In the genomic region with DNA sequence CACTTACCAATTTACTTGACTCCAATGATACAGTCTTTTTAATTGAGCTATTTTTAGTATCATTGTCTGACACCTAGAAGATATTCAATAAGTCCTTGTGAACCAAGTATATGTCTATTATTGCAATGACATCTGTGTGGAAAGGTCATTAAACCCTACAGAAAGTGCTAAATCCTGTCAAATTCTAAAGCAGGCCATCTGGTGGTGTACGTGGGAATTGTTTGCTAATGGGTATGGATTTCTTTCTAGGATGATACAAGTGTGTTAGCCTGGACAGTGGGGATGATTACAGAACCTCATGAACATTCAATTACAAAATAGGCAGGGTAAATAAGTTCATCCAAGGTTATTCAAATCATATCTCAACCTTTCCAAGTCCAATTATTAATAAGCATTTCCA, we compare ENCODE assay signal across 15 mouse cellular contexts.
DNase-seq lines count a peak whose midpoint lies in the region; ATAC-seq and TF ChIP-seq lines count a peak whose summit lies in the region.
"Had no signal": no experiment of that assay in that cellular context is flagged by ENCODE, and none has a peak within 500 bp of the region (broad histone marks: within the 10 kb centered on the region; RNA-seq: fewer than 3 reads in every experiment).

No protein-coding gene starts in this region.

- no peak overlapping the region for H3K27ac ChIP-seq in heart, postnatal 0 days (ENCODE audit: low read depth)
- H3K27ac ChIP-seq in lung, embryonic 14.5 days (ENCODE audit: low read depth): no peak overlapping the region

- no peak for DNase-seq in heart, postnatal 0 days (ENCODE audit: low spot score)
- DNase-seq in heart, adult 9 months (ENCODE audit: low spot score in 2 of 2): no peak
- peak; percentile 26 for DNase-seq in lung, embryonic 14.5 days
- no peak for DNase-seq in lung, adult 2 months
- peak; percentile 6 for DNase-seq in ZHBTc4 (ENCODE audit: low read depth, low spot score)
- DNase-seq in thymus, adult 18-20 months: no peak
- DNase-seq in spleen, postnatal 10 days (ENCODE audit: low spot score in 2 of 2): no peak
- DNase-seq: adrenal gland, postnatal 10 days; cerebellum, adult 9-11 months; gastrocnemius, postnatal 10 days; heart, postnatal 4 days; kidney, adult 2 months had no signal

- no peak for ATAC-seq in heart, postnatal 0 days (ENCODE audit: insufficient read depth, low read depth)
- ATAC-seq in lung, embryonic 14.5 days (ENCODE audit: insufficient read depth): no peak
- ATAC-seq: CD4-positive, CD25-positive, alpha-beta regulatory T cell, adult 4 months had no signal

- H3K4me3 ChIP-seq in heart, postnatal 0 days (ENCODE audit: low read depth, low read length): no peak overlapping the region
- no peak overlapping the region for H3K4me3 ChIP-seq in lung, embryonic 14.5 days (ENCODE audit: low read depth, low read length)
- no peak overlapping the region for H3K4me3 ChIP-seq in lung, adult 2 months (replicated peaks; ENCODE audit: extremely low read depth, low read depth, low read length)
- H3K4me3 ChIP-seq in E14TG2a.4 (replicated peaks; ENCODE audit: low read length): no peak overlapping the region

- no peaks in the 10 kb centered on the region for H3K9me3 ChIP-seq in heart, postnatal 0 days (replicated peaks; ENCODE audit: control insufficient read depth, low read length)
- H3K9me3 ChIP-seq in lung, embryonic 14.5 days (ENCODE audit: low read depth, low read length): no peaks in the 10 kb centered on the region
- no peaks in the 10 kb centered on the region for H3K9me3 ChIP-seq in E14TG2a.4 (ENCODE audit: low read length)

- H3K9ac ChIP-seq in heart, postnatal 0 days (replicated peaks; ENCODE audit: low read depth, low read length): no peak overlapping the region
- no peak overlapping the region for H3K9ac ChIP-seq in lung, embryonic 14.5 days

- no peak for TF ChIP-seq EP300 in heart, postnatal 0 days (IDR thresholded peaks at IDR 0.05; ENCODE audit: low read depth)

- H3K36me3 ChIP-seq in heart, postnatal 0 days (replicated peaks; ENCODE audit: control insufficient read depth, insufficient read depth, low read length): no peaks in the 10 kb centered on the region
- no peaks in the 10 kb centered on the region for H3K36me3 ChIP-seq in lung, embryonic 14.5 days (ENCODE audit: insufficient read depth)
- no peaks in the 10 kb centered on the region for H3K36me3 ChIP-seq in E14TG2a.4 (ENCODE audit: insufficient read depth, low read length)

- H3K4me2 ChIP-seq in heart, postnatal 0 days (ENCODE audit: low read depth, low read length): no peak overlapping the region
- no peak overlapping the region for H3K4me2 ChIP-seq in lung, embryonic 14.5 days
- H3K4me2 ChIP-seq: heart, embryonic 11.5 days had no signal

- no peak for TF ChIP-seq POLR2A in lung, adult 2 months (IDR thresholded peaks at IDR 0.05; ENCODE audit: borderline replicate concordance, extremely low read depth, low read depth, low read length)

- no peaks in the 10 kb centered on the region for H3K4me1 ChIP-seq in heart, postnatal 0 days (ENCODE audit: control insufficient read depth, insufficient read depth)
- no peaks in the 10 kb centered on the region for H3K4me1 ChIP-seq in lung, embryonic 14.5 days (ENCODE audit: insufficient read depth)
- H3K4me1 ChIP-seq in lung, adult 2 months (ENCODE audit: control insufficient read depth, insufficient read depth, low read length): no peaks in the 10 kb centered on the region
- no peaks in the 10 kb centered on the region for H3K4me1 ChIP-seq in E14TG2a.4 (replicated peaks; ENCODE audit: low read depth, low read length)

- WGBS in heart, postnatal 0 days: 53% methylated on average over 1 of the region's 1 CpGs
- WGBS in lung, embryonic 14.5 days: 33% methylated on average over 1 of the region's 1 CpGs
- WGBS in lung, adult 2 months: 53% methylated on average over 1 of the region's 1 CpGs

- 0 out of 2 replicates have a peak, but pooled peaks have one; percentile 22 for TF ChIP-seq CTCF in heart, postnatal 0 days (IDR thresholded peaks at IDR 0.05; ENCODE audit: low read depth)
- peak; percentile 30 for TF ChIP-seq CTCF in lung, embryonic 14.5 days (IDR thresholded peaks at IDR 0.05; ENCODE audit: low read depth)
- no peak for TF ChIP-seq CTCF in lung, adult 2 months (IDR thresholded peaks at IDR 0.05; ENCODE audit: insufficient read depth, low read length)
- peak; percentile 74 for TF ChIP-seq CTCF in E14TG2a.4 (conservative IDR thresholded peaks at IDR 0.05; ENCODE audit: low read length)

- H3K27me3 ChIP-seq in heart, postnatal 0 days (ENCODE audit: control insufficient read depth, insufficient read depth, low read length): no peaks in the 10 kb centered on the region
- no peaks in the 10 kb centered on the region for H3K27me3 ChIP-seq in lung, embryonic 14.5 days (ENCODE audit: insufficient read depth, low read length)
- H3K27me3 ChIP-seq in E14TG2a.4 (ENCODE audit: insufficient read depth, low read length): no peaks in the 10 kb centered on the region

Comparison
In these comparisons a context has a peak if more than half of its experiments do, and no peak if none do; other contexts are left out.
1. DNase-seq: peak in lung, embryonic 14.5 days (single experiment) and ZHBTc4 (single experiment); none in heart, postnatal 0 days (single experiment), heart, adult 9 months (0 of 2), lung, adult 2 months (single experiment), thymus, adult 18-20 months (0 of 2) and spleen, postnatal 10 days (0 of 2).